Mouse (Mus musculus): ENCODE results near the gene Ptpra.

The Ptpra gene

GRCm38 (mm10) chr2:130449794-130450433 lies at the start of gene Ptpra:
TSS of gene Ptpra (plus strand) at chr2:130450278.
- peak; percentile 69 to 88 for DNase-seq (ENCODE audit: low spot score in 2 of 2)

GRCm38 (mm10) chr2:130401891-130402290 lies 48.2 kb upstream of the Ptpra start:
- no peak for DNase-seq (ENCODE audit: low spot score in 2 of 2)

- DNase-seq (ENCODE audit: low spot score in 2 of 2): no peak
These were observed 45.1 kb upstream of the Ptpra start, which contains the start of the genes Gm28372 and 1700020A23Rik for GRCm38 (mm10) chr2:130404939-130405338. TSS of gene Gm28372 (plus strand) at chr2:130405239. TSS of gene 1700020A23Rik (plus strand) at chr2:130405259.

- DNase-seq (ENCODE audit: low spot score in 2 of 2): no peak
These were observed 43.9 kb upstream of the Ptpra start, which contains the start of gene Tmem239 for GRCm38 (mm10) chr2:130406178-130406577. TSS of gene Tmem239 (plus strand) at chr2:130406478.

- DNase-seq (ENCODE audit: low spot score in 2 of 2): no peak
These were observed 41.9 kb upstream of the Ptpra start for GRCm38 (mm10) chr2:130408194-130408593.

GRCm38 (mm10) chr2:130411558-130412495 lies 38.3 kb upstream of the Ptpra start:
- DNase-seq (ENCODE audit: low spot score in 2 of 2): peak in 1 of 2 experiments; percentile 86

GRCm38 (mm10) chr2:130412775-130413174 lies 37.3 kb upstream of the Ptpra start:
- no peak for DNase-seq (ENCODE audit: low spot score in 2 of 2)

- DNase-seq (ENCODE audit: low spot score in 2 of 2): no peak
These were observed 35.8 kb upstream of the Ptpra start for GRCm38 (mm10) chr2:130414094-130414856.

GRCm38 (mm10) chr2:130421781-130422620 lies 28.1 kb upstream of the Ptpra start:
- no peak for DNase-seq (ENCODE audit: low spot score in 2 of 2)

- DNase-seq (ENCODE audit: low spot score in 2 of 2): peak in 1 of 2 experiments; percentile 77
These were observed 26.5 kb upstream of the Ptpra start for GRCm38 (mm10) chr2:130423397-130424125.

- DNase-seq (ENCODE audit: low spot score in 2 of 2): peak; percentile 75 to 92
These were observed 25.8 kb upstream of the Ptpra start, which contains the start of the genes Vps16 and Pced1a for GRCm38 (mm10) chr2:130424126-130424853. TSS of gene Vps16 (plus strand) at chr2:130424339. TSS of gene Pced1a (minus strand) at chr2:130424701.

GRCm38 (mm10) chr2:130425112-130425511 lies 25.0 kb upstream of the Ptpra start:
- peak in 1 of 2 experiments; percentile 25 for DNase-seq (ENCODE audit: low spot score in 2 of 2)

GRCm38 (mm10) chr2:130429851-130430250 lies 20.2 kb upstream of the Ptpra start:
- no peak for DNase-seq (ENCODE audit: low spot score in 2 of 2)

- DNase-seq (ENCODE audit: low spot score in 2 of 2): no peak
These were observed 19.6 kb upstream of the Ptpra start for GRCm38 (mm10) chr2:130430484-130430883.

GRCm38 (mm10) chr2:130432157-130432556 lies 17.9 kb upstream of the Ptpra start:
- DNase-seq (ENCODE audit: low spot score in 2 of 2): no peak

- peak in 1 of 2 experiments; percentile 65 for DNase-seq (ENCODE audit: low spot score in 2 of 2)
These were observed 16.9 kb upstream of the Ptpra start for GRCm38 (mm10) chr2:130433152-130433551.

GRCm38 (mm10) chr2:130436769-130437168 lies 13.3 kb upstream of the Ptpra start:
- no peak for DNase-seq (ENCODE audit: low spot score in 2 of 2)

- DNase-seq (ENCODE audit: low spot score in 2 of 2): no peak
These were observed 11.2 kb upstream of the Ptpra start for GRCm38 (mm10) chr2:130438861-130439260.

- no peak for DNase-seq (ENCODE audit: low spot score in 2 of 2)
These were observed 10.1 kb upstream of the Ptpra start for GRCm38 (mm10) chr2:130439840-130440480.

Measured in left cerebral cortex, adult 9 months (tissue).